Mouse (Mus musculus): ENCODE measurements around the gene Olfr978.
"Not testable (repeated sequence)": the region's sequence is repeated elsewhere in the genome, so short reads cannot be mapped to it uniquely, and the experiment has no call there.

GRCm38 (mm10) chr9:39976581-39977145 lies 15.2 kb upstream of the Olfr978 start:
- TF ChIP-seq POLR2A (IDR thresholded peaks at IDR 0.05; ENCODE audit: control insufficient read depth in 1 of 2, insufficient read depth in 1 of 2, low read depth in 1 of 2, low read length in 2 of 2, poor library complexity in 1 of 2); SIN3A (IDR thresholded peaks at IDR 0.05; ENCODE audit: low read length); CHD1 (IDR thresholded peaks at IDR 0.05; ENCODE audit: low read depth, low read length); CTCF (IDR thresholded peaks at IDR 0.05 in 2 of 3, conservative IDR thresholded peaks at IDR 0.05 in 1 of 3; ENCODE audit: control insufficient read depth in 1 of 3, insufficient read depth in 1 of 3, low read depth in 2 of 3, low read length in 3 of 3, poor library complexity in 1 of 3, severe bottlenecking in 1 of 3); EP300 (IDR thresholded peaks at IDR 0.05; ENCODE audit: low read depth in 1 of 2, low read length in 2 of 2); MAX (IDR thresholded peaks at IDR 0.05; ENCODE audit: low read length); GATA1 (IDR thresholded peaks at IDR 0.05; ENCODE audit: low read depth, low read length); UBTF (IDR thresholded peaks at IDR 0.05; ENCODE audit: borderline replicate concordance, insufficient read depth, low read depth, low read length); BHLHE40 (IDR thresholded peaks at IDR 0.05; ENCODE audit: borderline replicate concordance, low read depth, low read length); USF1 (IDR thresholded peaks at IDR 0.05; ENCODE audit: low read depth, low read length): not testable (repeated sequence)

All from MEL (cell line).